ENCODE assay signal across 9 mouse cellular contexts in the genomic region with DNA sequence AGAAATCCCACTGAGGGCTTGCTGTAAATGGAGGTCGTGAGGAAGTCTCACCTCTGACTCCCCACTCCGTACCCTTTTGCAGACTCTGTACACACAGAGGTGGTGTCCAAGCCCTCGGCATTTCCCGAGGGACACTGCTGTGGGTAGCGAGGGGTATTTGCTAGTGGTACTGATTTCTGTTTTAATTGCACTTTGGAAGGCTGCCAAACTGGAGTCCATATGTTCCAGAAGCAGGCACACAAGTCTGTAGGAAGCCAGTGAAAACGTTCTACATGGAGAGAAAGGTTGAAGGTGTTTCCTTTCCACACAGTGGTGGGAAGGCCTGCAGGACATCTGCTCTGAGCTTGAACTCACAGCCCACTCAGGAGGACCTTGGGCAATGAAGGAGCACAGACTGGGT.
"Had no signal": no experiment of that assay in that cellular context is flagged by ENCODE, and none has a peak within 500 bp of the region (broad histone marks: within the 10 kb centered on the region; RNA-seq: fewer than 3 reads in every experiment).

No protein-coding gene starts in this region.

- H3K36me3 ChIP-seq: limb, embryonic 15.5 days; liver, embryonic 12.5 days; lung, embryonic 15.5 days; midbrain, embryonic 12.5 days had no signal

- H3K4me1 ChIP-seq: liver, embryonic 12.5 days had no signal

- H3K9me3 ChIP-seq: limb, embryonic 15.5 days; liver, embryonic 12.5 days; lung, embryonic 15.5 days; midbrain, embryonic 12.5 days had no signal

- DNase-seq: kidney, postnatal 10 days; kidney, postnatal 4 days; lung, postnatal 14 days; thymus, adult 18-20 months; thymus, postnatal 14 days had no signal

- H3K27me3 ChIP-seq: limb, embryonic 15.5 days; liver, embryonic 12.5 days; lung, embryonic 15.5 days; midbrain, embryonic 12.5 days had no signal

- H3K4me2 ChIP-seq: limb, embryonic 15.5 days; liver, embryonic 12.5 days; lung, embryonic 15.5 days; midbrain, embryonic 12.5 days had no signal

- ATAC-seq: liver, embryonic 12.5 days had no signal

- H3K4me3 ChIP-seq: limb, embryonic 15.5 days; liver, embryonic 12.5 days; lung, embryonic 15.5 days; midbrain, embryonic 12.5 days had no signal

- H3K27ac ChIP-seq: limb, embryonic 15.5 days; liver, embryonic 12.5 days; lung, embryonic 15.5 days; midbrain, embryonic 12.5 days had no signal

- H3K9ac ChIP-seq: limb, embryonic 15.5 days; liver, embryonic 12.5 days; lung, embryonic 15.5 days; midbrain, embryonic 12.5 days had no signal
